Mouse (Mus musculus) monocyte, adult 5-6 weeks (primary cell): ENCODE data around the gene Slc5a11. TPM values are rescaled to one million over a fixed set of nuclear protein-coding genes. Genes with fewer than 3 reads are reported as not detected.

Experiments used
- ATAC-seq: fragments of 153-309, 156-312 bp; replicated peaks from 2 replicates; pipeline ENCODE4 v1.8.0; 2017; ENCODE audit warnings: mild to moderate bottlenecking; ENCODE audit not compliant: low TSS enrichment, insufficient number of reproducible peaks, severe bottlenecking, poor library complexity, low FRiP score
- total RNA-seq: library from RNA; stranded (forward); fragments of 200-1000, 200-491, 200-594 nt; gene quantifications from 3 replicates; pipeline ENCODE4 v1.2.3, GENCODE M21; 2017

Slc5a11 gene
- 5.2 to 40.6 TPM (median 6.9 TPM) in 3 replicates for total RNA-seq

DNA sequence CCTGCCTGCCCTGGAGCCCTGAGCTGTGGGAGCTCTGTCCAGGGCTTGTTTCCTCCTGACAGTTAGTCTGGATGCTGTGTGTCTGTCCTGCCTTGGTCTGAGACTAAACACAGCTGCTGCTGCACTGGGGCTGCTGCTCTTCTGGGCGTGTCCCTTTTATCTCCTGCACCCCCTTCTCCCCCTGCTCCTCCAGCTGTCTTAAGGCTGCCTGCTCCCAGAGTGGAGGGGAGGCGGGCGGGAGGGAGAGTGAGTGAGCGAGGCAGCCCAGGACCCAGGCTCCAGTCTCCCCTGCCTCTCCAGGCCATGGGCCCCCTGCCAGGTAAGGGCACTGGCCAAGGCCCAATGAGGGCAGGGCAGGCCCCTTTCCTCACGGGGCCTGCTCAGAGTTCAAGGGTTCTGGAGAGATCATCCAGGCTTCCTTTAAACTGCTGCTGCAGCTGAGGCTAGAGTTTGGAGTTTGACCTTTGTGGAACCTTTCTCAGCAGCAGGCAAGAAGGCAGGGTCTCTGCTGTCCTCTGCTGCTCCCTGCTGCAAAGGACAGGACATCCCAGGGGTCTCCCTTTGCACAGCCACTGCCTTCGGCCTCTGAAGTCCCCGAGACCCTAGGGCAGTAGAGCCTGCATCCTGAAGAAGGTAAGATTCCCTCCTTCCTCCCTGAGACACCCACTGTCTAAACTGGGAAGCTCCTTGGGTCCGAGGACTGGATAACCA is at the start of gene Slc5a11:
Gene Slc5a11, plus strand, starts transcription at position 416 of the 711 bp plus-strand sequence.
- ATAC-seq, result no peak

- ATAC-seq, result no peak
Observed at GRCm38 (mm10) chr7:123167436-123167835, 47.1 kb upstream of the Slc5a11 start.

- ATAC-seq, result no peak
Observed at GRCm38 (mm10) chr7:123169618-123170017, 45.0 kb upstream of the Slc5a11 start.

DNA sequence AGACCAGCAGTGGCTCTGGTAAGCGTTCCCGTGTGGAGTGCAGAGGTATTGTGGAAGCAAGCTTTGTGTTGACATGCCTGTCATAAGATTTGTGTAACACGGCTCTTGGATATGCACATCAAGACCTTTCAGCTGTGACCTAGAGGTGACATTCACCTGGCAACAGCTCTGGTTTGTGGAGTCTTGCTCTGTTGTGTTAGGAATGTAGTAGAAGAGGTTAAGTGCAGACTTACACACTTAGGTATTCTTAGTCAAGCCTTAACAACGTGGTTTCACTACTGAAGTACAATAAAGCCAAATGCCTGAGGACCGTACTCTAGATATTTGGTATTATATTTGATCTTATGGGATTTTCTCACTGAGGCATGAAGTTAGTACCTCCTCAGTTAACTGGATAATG is 42.5 kb upstream of the Slc5a11 start:
- ATAC-seq, result no peak

DNA sequence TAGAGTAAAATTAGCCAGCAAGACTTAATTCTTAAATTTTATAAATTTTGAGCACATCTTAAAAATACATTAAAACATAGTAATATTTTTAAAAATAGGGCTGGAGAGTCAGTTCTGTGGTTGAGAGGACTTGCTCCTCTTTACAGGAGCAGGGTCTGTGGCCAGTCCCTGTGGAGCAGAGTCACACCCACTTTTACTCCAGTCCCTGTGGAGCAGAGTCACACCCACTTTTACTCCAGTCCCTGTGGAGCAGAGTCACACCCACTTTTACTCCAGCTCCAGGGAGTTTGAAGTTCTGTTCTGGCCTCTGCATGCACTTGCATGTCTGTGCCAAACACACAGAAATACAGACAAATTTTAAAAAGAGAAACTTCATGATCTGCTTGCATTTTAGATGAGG is 37.4 kb upstream of the Slc5a11 start:
- ATAC-seq, result no peak

DNA sequence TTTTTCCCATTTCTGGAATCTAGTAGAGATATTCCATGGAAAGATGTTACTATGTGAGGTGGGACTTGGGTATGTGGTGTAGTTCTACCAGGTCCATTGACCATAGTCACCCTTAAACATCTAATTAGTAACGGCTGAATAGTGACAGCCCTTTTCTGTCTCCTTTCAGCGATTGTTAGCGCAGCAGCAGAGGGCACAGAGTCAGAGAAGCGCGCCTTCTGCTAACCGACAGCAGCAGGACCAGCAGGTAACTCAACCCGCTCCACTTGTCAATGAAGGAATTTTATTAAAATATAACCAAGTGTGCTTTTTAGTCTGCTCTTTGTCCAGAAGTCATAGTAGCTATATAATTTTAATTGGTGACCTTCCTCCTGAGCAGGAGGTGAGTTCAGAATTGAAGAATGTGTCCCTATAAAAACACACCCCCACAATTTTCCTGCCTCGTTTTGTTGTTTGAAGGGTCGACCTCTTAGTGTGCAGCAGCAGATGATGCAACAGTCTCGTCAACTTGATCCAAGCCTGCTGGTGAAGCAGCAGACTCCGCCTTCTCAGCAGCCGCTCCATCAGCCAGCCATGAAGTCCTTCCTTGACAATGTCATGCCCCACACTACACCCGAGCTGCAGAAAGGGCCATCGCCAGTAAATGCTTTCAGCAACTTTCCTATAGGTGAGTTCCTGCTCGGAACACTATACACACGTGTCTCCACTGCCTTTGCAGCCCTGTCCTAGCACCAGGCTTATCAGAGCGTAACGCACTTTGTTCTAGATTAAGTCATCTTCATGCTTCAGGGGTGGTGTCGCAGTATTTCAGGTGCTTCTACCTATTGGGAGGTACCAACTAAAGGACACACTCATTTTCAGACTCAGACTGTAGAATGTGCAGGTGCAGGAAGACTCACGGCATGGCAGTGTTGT is 32.5 kb upstream of the Slc5a11 start:
- ATAC-seq, result no peak

DNA sequence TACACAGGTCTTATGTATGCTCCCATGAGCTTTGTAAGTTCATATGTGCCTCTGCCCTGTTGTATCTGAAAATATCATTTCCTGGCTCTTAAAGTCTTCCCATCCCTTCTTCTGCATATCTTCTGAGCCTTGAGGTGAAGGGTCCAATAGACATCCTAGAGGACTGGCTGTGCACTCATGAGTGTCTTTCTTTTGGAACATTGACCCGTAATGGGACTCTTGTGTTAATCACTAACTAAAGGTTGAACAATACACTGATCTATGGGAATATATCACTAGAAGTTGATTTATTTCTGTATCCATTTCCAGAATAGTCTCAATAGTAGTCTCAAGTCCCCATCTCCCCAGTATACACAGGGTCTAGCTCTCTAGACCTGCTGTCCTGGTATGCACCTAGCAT is 29.7 kb upstream of the Slc5a11 start:
- no peak for ATAC-seq

GRCm38 (mm10) chr7:123186463-123186862 is 28.1 kb upstream of the Slc5a11 start:
- no peak for ATAC-seq

DNA sequence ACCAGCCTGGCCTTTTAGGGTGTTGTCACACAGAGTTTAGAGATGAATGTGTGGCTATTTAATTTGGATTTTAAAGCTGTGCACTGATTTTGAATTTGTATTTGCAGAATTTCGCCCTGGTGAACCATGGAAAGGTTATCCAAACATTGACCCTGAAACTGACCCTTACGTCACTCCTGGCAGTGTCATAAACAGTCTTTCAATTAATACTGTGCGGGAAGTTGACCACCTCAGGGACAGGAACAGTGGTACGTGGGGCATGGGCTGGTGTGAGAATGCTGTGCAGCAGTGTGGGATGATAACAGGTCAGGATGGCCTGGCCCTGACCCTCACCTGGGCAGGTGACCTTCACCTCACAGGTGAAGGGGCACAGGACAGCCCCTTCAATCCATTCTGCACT is 27.3 kb upstream of the Slc5a11 start:
- ATAC-seq, result no peak

DNA sequence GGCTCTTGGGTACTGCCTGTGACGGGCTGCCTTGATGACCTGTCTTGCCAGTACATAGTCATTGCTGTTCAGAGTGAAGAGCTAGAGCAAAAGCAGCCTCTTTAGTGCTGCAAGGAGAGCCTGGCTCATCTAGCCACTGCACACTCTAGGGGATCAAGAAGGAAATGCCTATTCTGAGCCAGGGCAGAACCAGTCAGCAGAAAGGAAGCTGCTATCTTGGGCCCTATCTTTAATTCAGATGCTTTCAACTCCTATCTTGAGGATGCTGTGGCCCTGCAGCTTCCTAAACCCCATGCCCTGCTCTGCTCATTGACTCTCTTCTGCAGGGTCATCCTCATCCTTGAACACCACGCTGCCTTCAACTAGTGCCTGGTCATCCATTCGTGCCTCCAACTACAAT is 26.1 kb upstream of the Slc5a11 start:
- no peak for ATAC-seq

DNA sequence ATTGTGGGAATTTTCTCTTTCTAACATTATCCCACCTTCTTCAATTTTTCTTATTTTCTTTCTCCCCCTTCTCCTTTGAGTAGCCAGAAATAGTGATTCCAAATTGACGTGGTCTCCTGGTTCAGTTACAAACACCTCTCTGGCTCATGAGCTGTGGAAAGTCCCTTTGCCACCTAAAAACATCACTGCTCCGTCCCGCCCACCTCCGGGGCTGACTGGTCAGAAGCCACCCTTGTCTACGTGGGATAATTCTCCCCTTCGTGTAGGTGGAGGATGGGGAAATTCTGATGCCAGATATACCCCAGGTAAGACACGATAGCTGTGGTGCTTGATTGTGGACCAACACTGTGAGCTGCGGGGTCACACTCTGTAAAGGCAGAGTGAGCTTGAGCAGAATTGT is 24.8 kb upstream of the Slc5a11 start:
- ATAC-seq, result no peak

GRCm38 (mm10) chr7:123191731-123192130 is 22.8 kb upstream of the Slc5a11 start:
- ATAC-seq, result no peak

- ATAC-seq, result no peak
Observed at GRCm38 (mm10) chr7:123193201-123193600, 21.4 kb upstream of the Slc5a11 start.

DNA sequence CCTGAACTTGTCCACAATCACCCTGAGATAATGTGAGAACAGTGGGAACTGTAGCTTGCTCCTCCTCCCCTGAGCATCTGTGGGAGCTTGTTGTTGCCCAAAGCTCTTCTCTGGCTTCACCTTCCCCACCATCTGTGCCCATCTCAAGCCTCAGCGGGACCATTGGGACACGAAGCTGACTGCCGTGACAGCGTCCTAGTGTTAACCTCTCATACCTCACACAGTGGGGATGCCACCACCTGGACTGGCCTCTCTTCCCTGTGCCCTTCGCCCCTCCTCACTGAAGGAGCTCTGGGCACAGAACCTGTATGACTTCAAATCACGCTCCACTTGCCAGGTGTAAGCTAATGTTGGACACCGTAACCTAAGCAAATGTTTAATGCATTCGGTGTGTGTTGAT is 19.9 kb upstream of the Slc5a11 start:
- ATAC-seq, result no peak

DNA sequence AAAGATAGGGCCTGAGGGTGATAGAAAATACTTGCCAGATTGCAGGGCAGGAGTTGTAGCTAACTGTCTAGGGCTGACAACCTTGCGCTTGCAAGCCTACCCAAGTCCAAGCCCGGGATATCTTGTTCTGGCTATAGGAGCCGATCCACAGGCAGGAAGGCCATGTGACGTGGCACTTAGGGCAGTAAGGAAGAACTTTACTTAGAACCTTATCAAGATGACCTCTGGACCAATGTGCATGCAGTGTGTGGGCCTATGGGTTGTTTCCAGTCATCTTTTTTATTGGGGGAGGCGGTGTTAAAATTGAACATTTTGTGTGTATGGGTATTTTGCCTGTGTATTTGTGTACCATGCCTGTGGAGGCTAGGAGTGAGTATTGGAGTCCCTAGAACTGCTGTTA is 18.1 kb upstream of the Slc5a11 start:
- no peak for ATAC-seq

DNA sequence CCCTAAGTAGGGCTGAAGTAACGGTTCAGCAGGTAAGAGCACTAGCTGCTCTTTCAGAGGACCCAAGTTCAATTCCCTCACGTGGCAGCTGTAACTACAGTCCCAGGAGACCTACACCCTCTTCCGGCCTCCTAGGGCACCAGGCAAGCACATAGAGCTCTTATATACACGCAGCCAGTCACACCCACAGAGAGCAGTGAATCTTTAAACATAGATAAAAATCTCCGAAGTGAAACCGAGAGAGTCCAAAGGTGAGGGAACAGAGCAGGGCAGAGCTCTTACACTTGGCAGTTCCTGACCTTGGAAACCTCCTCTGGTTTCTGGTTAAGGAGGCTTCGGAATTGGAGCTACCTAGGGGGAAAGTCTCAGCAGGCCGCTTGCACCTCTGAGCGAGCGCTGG is 15.9 kb upstream of the Slc5a11 start:
- ATAC-seq, result no peak

- ATAC-seq, result no peak
Observed at GRCm38 (mm10) chr7:123199151-123199550, 15.4 kb upstream of the Slc5a11 start.

GRCm38 (mm10) chr7:123199656-123200206 is 14.8 kb upstream of the Slc5a11 start:
- no peak for ATAC-seq

DNA sequence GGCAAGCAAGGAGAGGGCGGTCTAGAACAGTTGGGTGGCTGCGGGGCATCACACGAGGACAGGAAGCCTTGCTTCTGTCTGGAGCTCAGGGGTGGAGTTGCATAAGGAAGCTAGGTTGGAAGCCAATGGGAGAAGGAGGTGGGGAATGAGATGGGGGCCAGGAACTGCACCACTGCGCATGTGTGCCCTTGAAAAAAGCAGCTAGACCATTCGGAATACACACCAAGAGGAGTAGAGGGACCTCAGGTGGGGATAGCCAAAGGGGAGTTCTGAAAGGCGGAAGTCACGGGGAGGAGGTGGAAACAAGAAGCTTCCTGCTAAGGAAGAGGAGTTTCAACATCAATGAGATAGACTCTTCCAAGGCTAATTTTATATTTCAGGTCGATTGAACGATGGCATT is 13.9 kb upstream of the Slc5a11 start:
- ATAC-seq, result no peak

- ATAC-seq, result 0 out of 2 replicates have a peak, but pooled peaks have one; percentile 32
Observed at GRCm38 (mm10) chr7:123205261-123205660, 9.3 kb upstream of the Slc5a11 start.
